Mouse (Mus musculus) limb, embryonic 15.5 days (tissue): Measurements from ENCODE around the gene Bach1. TPM values are rescaled to one million over a fixed set of nuclear protein-coding genes. Genes with fewer than 3 reads are reported as not detected.
"Not testable (repeated sequence)": the region's sequence is repeated elsewhere in the genome, so short reads cannot be mapped to it uniquely, and the experiment has no call there.

Experiments
- ATAC-seq: fragments of 200-750 bp; cut with Nextera tagmentation; 2 replicates; pipeline ENCODE4 v1.8.0; 2017; ENCODE audit warnings: low read depth, moderate TSS enrichment; ENCODE audit not compliant: insufficient number of reproducible peaks, low FRiP score, low TSS enrichment
- H3K27ac ChIP-seq: fragments of 300-500 bp; sonication (generic); 2 replicates; pipeline ENCODE4 v1.5.1; 2015; ENCODE audit warnings: moderate library complexity, mild to moderate bottlenecking, inconsistent platforms
- H3K27me3 ChIP-seq: fragments of 300-500 bp; sonication (generic); 2 replicates; pipeline ENCODE4 v1.6.1; 2015; ENCODE audit warnings: inconsistent platforms
- H3K36me3 ChIP-seq: fragments of 300-500 bp; sonication (generic); 2 replicates; pipeline ENCODE4 v1.6.1; 2015; ENCODE audit warnings: inconsistent platforms
- H3K4me1 ChIP-seq: fragments of 300-500 bp; sonication (generic); 2 replicates; pipeline ENCODE4 v1.6.1; 2015; ENCODE audit warnings: inconsistent platforms
- H3K4me2 ChIP-seq: fragments of 300-500 bp; sonication (generic); 2 replicates; pipeline ENCODE4 v1.6.1; 2015; ENCODE audit warnings: mild to moderate bottlenecking, inconsistent platforms
- H3K4me3 ChIP-seq: fragments of 300-500 bp; sonication (generic); 2 replicates; pipeline ENCODE4 v1.5.1; 2015; ENCODE audit warnings: mild to moderate bottlenecking, inconsistent platforms
- H3K9ac ChIP-seq: fragments of 300-500 bp; sonication (generic); 2 replicates; pipeline ENCODE4 v1.6.1; 2015; ENCODE audit warnings: inconsistent platforms
- H3K9me3 ChIP-seq: fragments of 300-500 bp; sonication (generic); 2 replicates; pipeline ENCODE4 v1.6.1; 2016; ENCODE audit warnings: inconsistent platforms
- WGBS: fragments of 180-500 bp; shearing (Covaris S2); methylation state at CpG from one replicate; pipeline ENCODE4 v1.1.7; 2015; 5-methylcytosine and 5-hydroxymethylcytosine counted together
- polyA plus RNA-seq: library from polyadenylated mRNA; unstranded; fragments of >200 nt; fragmentation: Nextera tagmentation; extraction: Ambion mirVana; gene quantifications from 2 replicates; pipeline ENCODE4 v1.2.1, GENCODE M21; 2015

The Bach1 gene
- polyA plus RNA-seq, 1 experiment from 2014 or later: 15.6 TPM

DNA sequence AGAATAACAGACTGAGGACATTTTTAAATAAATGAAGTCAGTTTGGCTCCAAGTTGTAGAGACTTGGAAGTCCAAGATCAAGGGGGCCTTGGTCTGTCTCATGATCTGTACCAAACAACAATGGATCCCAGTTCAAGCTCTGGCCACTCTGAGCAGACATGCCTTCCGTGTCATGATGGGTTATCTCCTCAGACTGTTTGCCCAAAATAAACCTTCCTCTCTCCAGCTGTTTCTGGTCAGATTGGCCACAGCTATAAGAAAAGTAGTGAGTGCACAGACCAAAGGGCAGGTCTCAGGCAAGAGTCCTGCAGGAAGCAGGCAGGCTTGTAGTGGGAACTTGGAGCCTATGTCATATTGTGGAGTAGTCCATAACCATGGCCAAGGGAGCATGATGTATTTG, 12.3 kb upstream of the Bach1 start:
- WGBS: 80% methylated on average over 1 of the region's 1 CpGs
- no peak overlapping the region for H3K9ac ChIP-seq
- H3K4me2 ChIP-seq: no peak overlapping the region
- no peaks in the 10 kb centered on the region for H3K9me3 ChIP-seq
- no peak overlapping the region for H3K27ac ChIP-seq
- no peak overlapping the region for H3K4me3 ChIP-seq
- no peaks in the 10 kb centered on the region for H3K36me3 ChIP-seq
- no peaks in the 10 kb centered on the region for H3K4me1 ChIP-seq
- no peak for ATAC-seq
- no peaks in the 10 kb centered on the region for H3K27me3 ChIP-seq

DNA sequence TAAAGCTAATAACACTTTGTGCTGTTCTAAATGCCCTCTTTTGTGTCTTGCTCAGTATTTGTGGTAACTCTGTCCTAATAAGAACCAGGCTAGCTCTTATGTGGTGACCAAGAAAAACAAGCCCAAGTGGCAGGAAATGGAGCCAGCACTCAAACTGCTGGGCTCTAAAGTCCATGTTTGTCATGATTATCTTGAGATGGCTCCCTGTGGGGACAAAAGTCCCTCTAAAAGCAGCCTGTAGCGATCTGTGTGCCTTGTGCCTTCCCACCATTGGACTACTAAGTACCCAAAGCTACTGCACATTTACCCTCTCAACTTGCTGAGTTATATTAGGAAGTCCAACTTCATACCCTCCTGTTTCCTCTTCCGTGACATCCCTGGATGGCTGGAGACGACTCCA, 11.4 kb upstream of the Bach1 start:
- 74% methylated on average over 3 of the region's 3 CpGs for WGBS

DNA sequence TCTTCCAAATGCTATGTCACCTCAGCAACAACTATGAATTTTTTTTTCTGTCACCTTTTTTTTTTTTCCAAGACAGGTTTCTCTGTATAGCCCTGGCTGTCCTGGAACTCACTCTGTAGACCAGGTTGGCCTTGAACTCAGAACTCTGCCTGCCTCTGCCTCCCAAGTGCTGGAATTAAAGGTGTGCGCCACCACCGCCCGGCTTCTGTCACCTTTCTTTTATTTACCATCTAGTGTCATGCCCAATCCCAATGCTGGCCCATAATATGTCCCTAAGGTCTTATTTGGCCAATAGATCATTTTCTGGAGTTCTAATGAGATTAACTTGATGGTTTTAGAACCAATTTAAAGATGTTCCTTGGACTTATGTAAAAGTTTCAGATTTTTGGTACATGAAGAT, 10.4 kb upstream of the Bach1 start:
- not testable (repeated sequence) for H3K27ac ChIP-seq, ATAC-seq, H3K4me2 ChIP-seq, H3K4me3 ChIP-seq, H3K4me1 ChIP-seq, H3K9ac ChIP-seq, H3K9me3 ChIP-seq, H3K27me3 ChIP-seq, H3K36me3 ChIP-seq
- 99% methylated on average over 3 of the region's 3 CpGs for WGBS

More for the DNA sequence above, 11.4 kb upstream of the Bach1 start:
- ATAC-seq: no peak
- Histone ChIP-seq H3K9ac (no peak overlapping the region), H3K4me2 (no peak overlapping the region), H3K27me3 (no peaks in the 10 kb centered on the region), H3K4me1 (no peaks in the 10 kb centered on the region), H3K36me3 (no peaks in the 10 kb centered on the region), H3K4me3 (no peak overlapping the region), H3K9me3 (no peaks in the 10 kb centered on the region), H3K27ac (no peak overlapping the region)

DNA sequence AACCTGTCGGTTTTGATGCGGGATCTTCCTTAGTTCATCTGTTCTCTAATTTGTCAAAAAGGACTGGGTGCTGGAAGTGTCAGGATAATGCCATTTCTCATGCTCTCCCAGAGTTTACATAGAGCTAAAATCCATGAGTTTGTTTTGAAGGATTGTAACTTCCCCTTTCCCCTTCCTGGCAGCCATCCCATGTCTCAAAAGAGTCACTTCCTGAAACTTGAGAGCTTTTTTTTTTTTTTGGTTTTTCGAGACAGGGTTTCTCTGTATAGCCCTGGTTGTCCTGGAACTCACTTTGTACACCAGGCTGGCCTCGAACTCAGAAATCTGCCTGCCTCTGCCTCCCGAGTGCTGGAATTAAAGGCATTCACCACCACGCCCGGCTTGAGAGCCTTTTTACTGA, 9.9 kb upstream of the Bach1 start:
- H3K9me3 ChIP-seq, H3K9ac ChIP-seq, H3K27ac ChIP-seq, H3K4me1 ChIP-seq, ATAC-seq, H3K4me2 ChIP-seq, H3K27me3 ChIP-seq, H3K36me3 ChIP-seq, H3K4me3 ChIP-seq: not testable (repeated sequence)
- WGBS: 79% methylated on average over 7 of the region's 7 CpGs

GRCm38 (mm10) chr16:87689225-87689624, 9.5 kb upstream of the Bach1 start:
- 0 out of 2 replicates have a peak overlapping the region, but pooled peaks have one; percentile 7 for H3K27ac ChIP-seq

DNA sequence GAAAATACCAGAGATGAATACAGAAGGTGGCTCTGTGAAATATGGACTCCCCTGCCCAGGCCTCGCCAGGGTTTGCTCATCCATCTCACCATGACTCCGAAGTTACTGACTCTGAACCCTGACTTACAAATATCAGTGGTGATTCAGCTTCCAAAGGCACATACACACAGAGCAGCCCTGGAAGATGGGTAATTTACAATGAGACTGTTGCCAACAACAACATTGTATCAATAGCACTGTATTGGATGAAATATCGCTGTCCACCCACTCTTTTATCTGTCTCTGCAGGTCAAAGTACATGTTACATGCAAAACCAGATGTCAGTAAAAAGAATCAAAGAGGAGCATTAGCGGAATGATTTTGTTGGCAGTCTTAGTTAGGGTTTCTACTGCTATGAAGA, 8.2 kb upstream of the Bach1 start:
- H3K9ac ChIP-seq: no peak overlapping the region
- H3K36me3 ChIP-seq: no peaks in the 10 kb centered on the region
- H3K4me3 ChIP-seq: no peak overlapping the region
- WGBS: 89% methylated on average over 4 of the region's 4 CpGs
- H3K9me3 ChIP-seq: no peaks in the 10 kb centered on the region
- no peaks in the 10 kb centered on the region for H3K27me3 ChIP-seq
- ATAC-seq: no peak
- no peaks in the 10 kb centered on the region for H3K4me1 ChIP-seq
- H3K27ac ChIP-seq: no peak overlapping the region
- H3K4me2 ChIP-seq: no peak overlapping the region

More at GRCm38 (mm10) chr16:87689225-87689624, 9.5 kb upstream of the Bach1 start:
- Histone ChIP-seq H3K4me2 (no peak overlapping the region), H3K4me1 (no peaks in the 10 kb centered on the region), H3K27me3 (no peaks in the 10 kb centered on the region), H3K36me3 (no peaks in the 10 kb centered on the region), H3K9ac (no peak overlapping the region), H3K4me3 (no peak overlapping the region), H3K9me3 (no peaks in the 10 kb centered on the region)
- 66% methylated on average over 8 of the region's 8 CpGs for WGBS
- no peak for ATAC-seq

GRCm38 (mm10) chr16:87691102-87691501, 7.6 kb upstream of the Bach1 start:
- Histone ChIP-seq H3K27me3 (no peaks in the 10 kb centered on the region), H3K4me2 (no peak overlapping the region), H3K9me3 (no peaks in the 10 kb centered on the region), H3K4me3 (no peak overlapping the region), H3K4me1 (no peaks in the 10 kb centered on the region), H3K36me3 (no peaks in the 10 kb centered on the region), H3K9ac (no peak overlapping the region), H3K27ac (no peak overlapping the region)
- ATAC-seq: no peak
- WGBS: 93% methylated on average over 4 of the region's 4 CpGs

DNA sequence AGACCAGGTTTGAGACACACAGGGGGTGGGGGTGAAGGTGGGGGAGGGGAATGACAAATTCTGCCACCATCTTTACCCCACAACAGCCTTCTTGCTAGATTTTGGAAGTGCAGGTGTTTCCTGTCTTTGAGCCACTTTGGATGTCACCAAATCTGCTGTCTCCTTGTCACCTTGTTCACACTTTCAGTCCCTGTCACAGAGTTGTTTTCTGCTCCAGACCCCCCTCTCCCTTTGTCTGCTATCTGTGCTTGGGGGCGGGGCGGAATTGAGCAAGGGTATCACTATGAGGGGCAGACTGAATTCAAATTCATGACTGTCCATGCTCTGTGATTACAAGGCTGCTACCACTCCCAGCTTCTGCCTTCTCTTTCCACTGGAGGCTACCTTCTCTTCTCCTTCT, 6.2 kb upstream of the Bach1 start:
- ATAC-seq: no peak
- H3K36me3 ChIP-seq: no peaks in the 10 kb centered on the region
- H3K9ac ChIP-seq: no peak overlapping the region
- WGBS: 93% methylated on average over 2 of the region's 2 CpGs
- H3K4me1 ChIP-seq: no peaks in the 10 kb centered on the region
- no peak overlapping the region for H3K4me2 ChIP-seq
- no peaks in the 10 kb centered on the region for H3K9me3 ChIP-seq
- no peak overlapping the region for H3K27ac ChIP-seq
- 0 out of 2 replicates have a peak, but pooled peaks cover under 1% of the 10 kb centered on the region for H3K27me3 ChIP-seq
- H3K4me3 ChIP-seq: no peak overlapping the region

DNA sequence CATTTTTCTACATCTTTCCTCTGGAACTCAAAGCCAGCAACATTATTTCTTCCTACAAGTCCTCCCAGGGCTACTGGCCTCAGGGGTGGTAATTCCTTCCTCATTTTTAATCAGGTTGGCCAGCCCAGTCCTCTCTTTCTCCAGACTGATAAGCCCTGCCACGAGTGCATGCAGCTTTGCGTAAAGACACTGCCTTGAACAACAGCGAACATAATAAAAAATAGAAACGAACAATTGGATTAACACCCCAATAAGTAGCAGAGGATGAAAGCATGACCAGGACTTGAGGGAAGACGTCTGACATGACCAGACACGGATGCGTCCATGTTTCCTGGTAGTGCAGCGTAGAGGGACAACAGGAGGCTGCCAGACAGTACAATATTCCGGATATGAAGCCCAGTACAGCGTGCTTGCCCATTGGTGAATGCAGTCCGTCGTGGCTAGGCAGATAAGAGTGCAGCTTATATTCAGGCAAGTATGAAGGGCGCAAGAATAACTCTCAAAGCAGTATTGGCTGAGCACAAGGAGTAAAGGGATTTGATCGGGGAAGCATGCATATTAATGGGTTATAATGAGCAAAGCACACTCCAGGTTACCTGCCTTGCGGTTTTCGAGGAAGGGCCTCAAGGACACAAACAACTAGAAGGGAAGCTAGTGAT, 909 bp upstream of the Bach1 start:
- Histone ChIP-seq H3K27me3 (0 out of 2 replicates have a peak, but pooled peaks cover 4% of the 10 kb centered on the region), H3K4me2 (peak overlapping the region; percentile 63), H3K4me1 (peaks cover 24% of the 10 kb centered on the region), H3K9me3 (no peaks in the 10 kb centered on the region), H3K9ac (no peak overlapping the region), H3K36me3 (no peaks in the 10 kb centered on the region), H3K27ac (no peak overlapping the region), H3K4me3 (peak overlapping the region; percentile 70)
- WGBS: 41% methylated on average over 16 of the region's 16 CpGs
- no peak for ATAC-seq

DNA sequence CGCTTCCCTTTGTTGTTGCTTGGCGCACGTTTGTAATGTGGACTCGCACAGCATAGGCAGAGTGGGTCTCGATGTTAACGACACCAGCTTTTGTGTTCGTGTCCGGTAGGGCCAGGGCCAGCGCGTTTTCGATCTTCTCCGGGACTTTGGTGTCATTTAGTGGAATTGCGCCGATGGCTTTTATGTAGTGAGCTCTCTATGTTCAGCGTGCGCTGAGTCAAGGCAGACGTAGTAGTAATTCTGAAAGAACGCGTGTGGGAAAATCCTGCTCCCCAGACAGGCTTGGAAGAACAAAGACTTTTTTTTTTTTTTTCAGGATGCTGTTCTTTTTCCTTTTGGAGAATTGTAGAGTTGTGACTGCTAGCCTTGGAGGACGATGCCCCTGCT, 554 bp downstream of the Bach1 start:
- Histone ChIP-seq H3K4me3 (peak overlapping the region; percentile 70), H3K27ac (peak overlapping the region; percentile 81), H3K9me3 (no peaks in the 10 kb centered on the region), H3K36me3 (no peaks in the 10 kb centered on the region), H3K4me2 (peak overlapping the region; percentile 63), H3K27me3 (0 out of 2 replicates have a peak, but pooled peaks cover 4% of the 10 kb centered on the region), H3K9ac (peak overlapping the region; percentile 85), H3K4me1 (peaks cover 26% of the 10 kb centered on the region)
- no peak for ATAC-seq
- WGBS: under 1% methylated on average over 20 of the region's 20 CpGs

DNA sequence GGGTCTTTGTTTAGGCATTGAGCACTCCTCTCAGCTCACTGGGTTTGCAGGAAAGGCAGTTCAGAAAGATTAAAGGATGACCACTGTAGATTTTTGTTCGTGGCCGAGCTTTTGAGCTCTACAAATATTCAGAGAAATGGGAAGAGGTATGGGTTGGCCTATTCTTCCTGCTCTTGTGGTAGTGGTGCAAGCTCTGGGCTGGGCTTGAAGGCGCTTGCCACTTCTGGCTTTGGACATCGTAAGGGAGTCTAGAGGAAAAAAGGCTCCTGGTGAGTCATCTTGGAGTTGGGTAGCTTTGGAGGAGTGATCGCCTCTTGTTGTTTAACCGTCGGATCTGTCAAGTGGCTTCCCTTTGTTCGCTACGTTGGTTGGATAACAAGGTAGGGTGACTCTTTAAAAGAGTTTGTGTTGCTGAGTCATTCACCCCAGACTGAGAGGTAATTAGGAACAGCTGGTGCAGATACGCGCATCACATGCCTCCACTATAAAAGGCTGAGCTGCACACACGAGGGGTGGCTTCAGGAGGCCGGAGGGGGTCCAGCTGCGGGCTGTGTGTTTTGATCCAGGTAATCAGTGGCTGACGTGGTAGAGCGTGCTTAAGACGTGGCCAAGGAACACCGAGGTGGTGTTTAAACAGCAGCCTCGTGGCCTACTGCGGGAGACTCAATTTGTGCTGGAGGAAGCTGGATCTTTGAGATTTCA, 1.1 kb downstream of the Bach1 start:
- Histone ChIP-seq H3K36me3 (no peaks in the 10 kb centered on the region), H3K4me1 (peaks cover 30% of the 10 kb centered on the region), H3K27me3 (0 out of 2 replicates have a peak, but pooled peaks cover 4% of the 10 kb centered on the region), H3K4me2 (peak overlapping the region; percentile 63), H3K4me3 (peak overlapping the region; percentile 70), H3K9ac (peak overlapping the region; percentile 85), H3K9me3 (no peaks in the 10 kb centered on the region), H3K27ac (peak overlapping the region; percentile 81)
- WGBS: 1% methylated on average over 20 of the region's 20 CpGs
- ATAC-seq: no peak

DNA sequence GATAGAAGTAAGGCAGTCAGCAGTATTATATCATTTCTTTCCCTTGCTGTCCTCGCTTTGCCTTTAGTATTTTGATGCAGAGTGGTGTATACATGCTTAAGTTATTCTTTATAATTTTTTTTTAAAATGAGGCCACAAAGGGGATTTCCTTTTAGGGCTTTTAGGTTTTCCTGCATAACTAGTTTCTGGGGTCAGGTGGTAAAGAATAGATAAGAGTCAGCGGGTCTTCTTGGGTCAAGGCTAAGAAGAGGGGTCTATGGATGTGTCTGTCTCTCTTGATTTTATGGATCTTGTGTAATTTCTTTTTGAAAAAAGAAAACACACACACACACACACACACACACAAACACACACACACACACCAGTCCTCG, 1.6 kb downstream of the Bach1 start:
- Histone ChIP-seq H3K36me3 (no peaks in the 10 kb centered on the region), H3K4me3 (peak overlapping the region; percentile 70), H3K4me1 (peaks cover 30% of the 10 kb centered on the region), H3K9ac (no peak overlapping the region), H3K9me3 (no peaks in the 10 kb centered on the region), H3K27ac (peak overlapping the region; percentile 81), H3K27me3 (0 out of 2 replicates have a peak, but pooled peaks cover 4% of the 10 kb centered on the region), H3K4me2 (peak overlapping the region; percentile 63)
- 37% methylated on average over 3 of the region's 3 CpGs for WGBS
- ATAC-seq: no peak
